Comparison of ENCODE assay signal across 8 mouse cellular contexts in the genomic region with DNA sequence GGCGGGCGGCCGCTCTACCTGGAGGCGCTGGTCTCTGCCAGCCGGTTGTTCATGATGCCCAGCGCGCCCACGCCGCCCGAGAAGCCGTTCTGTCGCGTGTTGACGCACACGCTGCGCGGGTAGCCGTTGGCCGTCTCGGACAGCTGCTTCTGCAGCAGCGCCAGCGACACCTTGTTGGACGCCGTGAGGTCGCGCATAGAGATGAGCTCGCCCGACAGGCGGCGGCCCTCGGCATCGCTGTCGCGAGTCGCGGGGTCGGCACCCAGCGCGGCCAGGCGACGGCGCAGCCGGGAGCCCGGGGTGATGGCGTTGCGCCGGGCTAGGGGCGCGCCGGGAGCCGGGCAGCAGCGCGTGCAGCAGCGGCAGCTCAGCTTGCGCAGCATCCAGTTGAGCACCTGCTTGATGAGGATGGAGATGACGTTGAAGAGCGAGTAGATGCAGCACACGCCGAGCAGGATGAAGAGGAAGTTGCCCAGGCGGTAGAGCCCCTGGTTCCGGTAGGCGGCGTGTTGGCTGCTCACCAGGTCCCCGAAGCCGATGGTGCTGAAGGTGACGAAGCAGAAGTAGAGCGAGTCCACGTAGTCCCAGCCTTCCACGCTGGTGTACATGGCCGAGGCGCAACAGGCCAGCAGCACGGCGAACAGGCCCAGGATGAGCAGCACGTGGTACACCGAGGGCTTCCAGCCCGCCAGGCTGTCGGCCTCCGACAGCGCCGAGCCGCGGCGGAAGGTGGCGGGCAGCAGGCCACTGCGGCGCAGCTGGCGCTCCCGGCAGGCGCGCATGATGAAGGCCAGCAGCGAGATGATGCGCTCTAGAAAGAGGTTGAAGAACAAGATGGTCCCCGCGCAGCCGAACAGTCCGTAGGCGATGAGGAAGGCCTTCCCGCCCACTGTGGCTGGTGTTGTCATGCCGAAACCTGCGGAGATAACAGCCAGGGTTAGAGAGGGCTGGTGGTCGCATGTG. TPM values are rescaled to one million over a fixed set of nuclear protein-coding genes. Genes with fewer than 3 reads are reported as not detected.
A peak's percentile ranks its signal among the peaks of the same experiment; 100 is the strongest.
DNase-seq lines count a peak whose midpoint lies in the region; ATAC-seq lines count a peak whose summit lies in the region.

No protein-coding gene starts in this region.

- peaks cover 17% of the 10 kb centered on the region for H3K4me1 ChIP-seq in heart, embryonic 15.5 days (replicated peaks)
- H3K4me1 ChIP-seq in liver, embryonic 16.5 days (ENCODE audit: control insufficient read depth, low read depth, low read length), result no peaks in the 10 kb centered on the region; the same call in 1 of the 2 replicates
- peaks cover 15% of the 10 kb centered on the region for H3K4me1 ChIP-seq in neural tube, embryonic 12.5 days

- H3K9me3 ChIP-seq in heart, embryonic 15.5 days (replicated peaks), result no peaks in the 10 kb centered on the region
- no peaks in the 10 kb centered on the region for H3K9me3 ChIP-seq in liver, embryonic 16.5 days (replicated peaks; ENCODE audit: control insufficient read depth, low read length)
- no peaks in the 10 kb centered on the region for H3K9me3 ChIP-seq in neural tube, embryonic 12.5 days

- peak; percentile 64 for ATAC-seq in heart, embryonic 15.5 days (replicated peaks; ENCODE audit: insufficient number of reproducible peaks, insufficient read depth, low FRiP score, low read depth)
- ATAC-seq in liver, embryonic 16.5 days (ENCODE audit: low read depth), result no peak
- ATAC-seq in neural tube, embryonic 12.5 days (ENCODE audit: low FRiP score, low read depth), result peak; percentile 87

- H3K4me3 ChIP-seq in heart, embryonic 15.5 days, result peak overlapping the region; percentile 62
- H3K4me3 ChIP-seq in liver, embryonic 16.5 days (ENCODE audit: low read depth, low read length), result peak overlapping the region; percentile 60
- peak overlapping the region; percentile 54 for H3K4me3 ChIP-seq in neural tube, embryonic 12.5 days

- H3K27me3 ChIP-seq in heart, embryonic 15.5 days, result peaks cover 54% of the 10 kb centered on the region
- H3K27me3 ChIP-seq in liver, embryonic 16.5 days (ENCODE audit: control insufficient read depth, insufficient read depth, low read depth, low read length), result peaks cover 32% of the 10 kb centered on the region
- H3K27me3 ChIP-seq in neural tube, embryonic 12.5 days (replicated peaks), result peaks cover 47% of the 10 kb centered on the region

- H3K36me3 ChIP-seq in heart, embryonic 15.5 days, result no peaks in the 10 kb centered on the region
- no peaks in the 10 kb centered on the region for H3K36me3 ChIP-seq in liver, embryonic 16.5 days (ENCODE audit: control insufficient read depth, insufficient read depth)
- no peaks in the 10 kb centered on the region for H3K36me3 ChIP-seq in neural tube, embryonic 12.5 days

- peak; percentile 7 for DNase-seq in urinary bladder, postnatal 25 days (ENCODE audit: low spot score)
- DNase-seq in urinary bladder, postnatal 14 days (ENCODE audit: low spot score), result no peak
- peak; percentile 68 for DNase-seq in embryo, embryonic 11 days
- peak; percentile 42 to 60 for DNase-seq in kidney, postnatal 4 days
- peak; percentile 58 for DNase-seq in thymus, postnatal 25 days

- H3K27ac ChIP-seq in heart, embryonic 15.5 days, result no peak overlapping the region
- no peak overlapping the region for H3K27ac ChIP-seq in liver, embryonic 16.5 days (ENCODE audit: low read length)
- no peak overlapping the region for H3K27ac ChIP-seq in neural tube, embryonic 12.5 days

- H3K9ac ChIP-seq in heart, embryonic 15.5 days, result peak overlapping the region; percentile 33; the same call in 1 of the 2 replicates
- H3K9ac ChIP-seq in liver, embryonic 16.5 days (ENCODE audit: low read depth, low read length), result no peak overlapping the region
- peak overlapping the region; percentile 54 for H3K9ac ChIP-seq in neural tube, embryonic 12.5 days

- H3K4me2 ChIP-seq in heart, embryonic 15.5 days, result peak overlapping the region; percentile 95
- peak overlapping the region; percentile 75 for H3K4me2 ChIP-seq in liver, embryonic 16.5 days (ENCODE audit: low read depth, low read length)
- peak overlapping the region; percentile 92 for H3K4me2 ChIP-seq in neural tube, embryonic 12.5 days (replicated peaks)

- WGBS in heart, embryonic 15.5 days, result 2% methylated on average over 101 of the region's 101 CpGs
- 3% methylated on average over 101 of the region's 101 CpGs for WGBS in liver, embryonic 16.5 days (ENCODE audit: insufficient replicate concordance)
- WGBS in neural tube, embryonic 12.5 days, result 3% methylated on average over 101 of the region's 101 CpGs

RNA-seq across cellular contexts. Expression of gene Kcnk12, which starts 51.6 kb away (rescaled TPM):
- 0.11 TPM in 1 of 2 replicates, not detected in the other for polyA plus RNA-seq in heart, embryonic 15.5 days (2015; fragmentation: Nextera tagmentation; extraction: Ambion mirVana)
- 0.25 and 0.29 TPM in 2 replicates for polyA plus RNA-seq in liver, embryonic 16.5 days (2015; fragmentation: Nextera tagmentation; extraction: Ambion mirVana)
- 0.32 and 0.49 TPM in 2 replicates for polyA plus RNA-seq in neural tube, embryonic 12.5 days (2016; fragmentation: Nextera tagmentation; extraction: Ambion mirVana)
